Mouse (Mus musculus): ENCODE data around the gene Kdr. TPM values are rescaled to one million over a fixed set of nuclear protein-coding genes. Genes with fewer than 3 reads are reported as not detected.

Gene Kdr
- polyA plus RNA-seq (2015; fragmentation: Illumina TruSeq; extraction: RNeasy Lipid Tissue Mini Kit (QIAGEN cat#74804); ENCODE audit: insufficient read depth, low read depth, low replicate concordance): 39.6 TPM

GRCm38 (mm10) chr5:75978374-75979100 is at the start of gene Kdr:
Kdr (minus strand) TSS chr5:75978458.

Other genes starting within 250 kb of the Kdr start
- gene Srd5a3, start 161.8 kb upstream of the Kdr start, polyA plus RNA-seq (2015; fragmentation: Illumina TruSeq; extraction: RNeasy Lipid Tissue Mini Kit (QIAGEN cat#74804); ENCODE audit: insufficient read depth, low read depth, low replicate concordance): 5.8 TPM
- 16.4 TPM for gene Tmem165, start 205.4 kb upstream of the Kdr start, polyA plus RNA-seq (2015; fragmentation: Illumina TruSeq; extraction: RNeasy Lipid Tissue Mini Kit (QIAGEN cat#74804); ENCODE audit: insufficient read depth, low read depth, low replicate concordance)

Measured in pancreas, adult 10 weeks (tissue).